ENCODE assay signal across 8 mouse cellular contexts in genomic region chr14:56777360-56778136, GRCm38 (mm10). TPM values are rescaled to one million over a fixed set of nuclear protein-coding genes. Genes with fewer than 3 reads are reported as not detected.
DNase-seq lines count a peak whose midpoint lies in the region; ATAC-seq lines count a peak whose summit lies in the region.

No protein-coding gene starts in this region.

- peak; percentile 41 for ATAC-seq in intestine, embryonic 16.5 days

- no peaks in the 10 kb centered on the region for H3K36me3 ChIP-seq in intestine, embryonic 16.5 days (ENCODE audit: control insufficient read depth, insufficient read depth, low read length)
- H3K36me3 ChIP-seq in midbrain, embryonic 10.5 days, result peaks cover 35% of the 10 kb centered on the region

- H3K27me3 ChIP-seq in intestine, embryonic 16.5 days (replicated peaks; ENCODE audit: control insufficient read depth, insufficient read depth, low read length), result no peaks in the 10 kb centered on the region
- no peaks in the 10 kb centered on the region for H3K27me3 ChIP-seq in midbrain, embryonic 10.5 days (ENCODE audit: low read depth, poor library complexity, severe bottlenecking)

- H3K4me2 ChIP-seq in intestine, embryonic 16.5 days (ENCODE audit: low read depth, low read length), result peak overlapping the region; percentile 71

- peak overlapping the region; percentile 90 for H3K4me3 ChIP-seq in intestine, embryonic 16.5 days (ENCODE audit: low read length)
- peak overlapping the region; percentile 72 for H3K4me3 ChIP-seq in midbrain, embryonic 10.5 days

- intact Hi-C loops in gastrocnemius, postnatal 36 days (cut with DNase I), result no loop called here
- intact Hi-C loops in left cerebral cortex, postnatal 36 days (cut with DNase I), result loop anchor here (5.0 kb wide), 1 partner anchor 35 kb away; the partner anchor contains the start of gene Zmym5

- peak; percentile 66 for DNase-seq in adrenal gland, adult 8-10 months
- peak; percentile 29 for DNase-seq in embryo, embryonic 11.5 days (ENCODE audit: low read depth, low spot score)
- peak; percentile 43 to 54 for DNase-seq in gastrocnemius, postnatal 36 days
- peak; percentile 70 to 73 for DNase-seq in left cerebral cortex, postnatal 36 days (ENCODE audit: low spot score in 2 of 2)
- peak; percentile 77 for DNase-seq in midbrain, embryonic 10.5 days (ENCODE audit: low spot score)
- peak; percentile 58 for DNase-seq in right cerebral cortex, postnatal 4 days
- DNase-seq in yolk sac, embryonic 10.5 days (ENCODE audit: low spot score), result peak; percentile 81

- H3K9me3 ChIP-seq in intestine, embryonic 16.5 days (ENCODE audit: control insufficient read depth, low read length), result no peaks in the 10 kb centered on the region
- no peaks in the 10 kb centered on the region for H3K9me3 ChIP-seq in midbrain, embryonic 10.5 days (replicated peaks)

- H3K9ac ChIP-seq in intestine, embryonic 16.5 days (ENCODE audit: low read depth, low read length), result peak overlapping the region; percentile 89

- WGBS in intestine, embryonic 16.5 days, result under 1% methylated on average over 71 of the region's 71 CpGs
- under 1% methylated on average over 71 of the region's 71 CpGs for WGBS in midbrain, embryonic 10.5 days

- H3K4me1 ChIP-seq in intestine, embryonic 16.5 days (ENCODE audit: control insufficient read depth, insufficient read depth, low read length), result peaks cover 7% of the 10 kb centered on the region
- H3K4me1 ChIP-seq in midbrain, embryonic 10.5 days, result peaks cover 24% of the 10 kb centered on the region

- peak overlapping the region; percentile 96 for H3K27ac ChIP-seq in intestine, embryonic 16.5 days (ENCODE audit: low read length)
- peak overlapping the region; percentile 96 for H3K27ac ChIP-seq in midbrain, embryonic 10.5 days (replicated peaks)

RNA-seq across cellular contexts. Expression of gene Pspc1, which starts 0.6 kb away (rescaled TPM):
- total RNA-seq in adrenal gland, adult 8-10 months (2022), result 10 to 100 TPM; 21.5 to 40.4 (median 28.4) TPM
- total RNA-seq in gastrocnemius, postnatal 36 days (2021), result 1 to 10 TPM; 6.3 to 8.8 TPM
- polyA plus RNA-seq in intestine, embryonic 16.5 days (2015; fragmentation: Nextera tagmentation; extraction: Ambion mirVana), result 17.3 and 17.5 TPM in 2 replicates
- total RNA-seq in left cerebral cortex, postnatal 36 days (2021), result 10 to 100 TPM; 56.8 to 58.1 TPM
- 43.1 and 44.5 TPM in 2 replicates for polyA plus RNA-seq in midbrain, embryonic 10.5 days (2016; fragmentation: Nextera tagmentation; extraction: Ambion mirVana)

RNA-seq across cellular contexts. Expression of gene Zmym5, which starts 34.0 kb away (rescaled TPM):
- total RNA-seq in adrenal gland, adult 8-10 months (2022), result 10 to 100 TPM; 30.8 to 48.2 (median 40.5) TPM
- 10 to 100 TPM; 12.8 to 18.5 TPM for total RNA-seq in gastrocnemius, postnatal 36 days (2021)
- polyA plus RNA-seq in intestine, embryonic 16.5 days (2015; fragmentation: Nextera tagmentation; extraction: Ambion mirVana), result 16.7 TPM in 2 replicates
- 10 to 100 TPM; 25.8 to 32.7 TPM for total RNA-seq in left cerebral cortex, postnatal 36 days (2021)
- polyA plus RNA-seq in midbrain, embryonic 10.5 days (2016; fragmentation: Nextera tagmentation; extraction: Ambion mirVana), result 24.8 and 26.6 TPM in 2 replicates

Comparison
In these comparisons a context has a peak if more than half of its experiments do, and no peak if none do; other contexts are left out.
1. Peak in every context shown above with its lines: DNase-seq, ATAC-seq, H3K4me3 ChIP-seq and H3K27ac ChIP-seq.
2. DNase-seq: peak in every context shown above with its lines; median percentile 81 in yolk sac, embryonic 10.5 days; 77 in midbrain, embryonic 10.5 days; 72 in left cerebral cortex, postnatal 36 days; 66 in adrenal gland, adult 8-10 months; 58 in right cerebral cortex, postnatal 4 days; 48 in gastrocnemius, postnatal 36 days; 29 in embryo, embryonic 11.5 days.